Mouse (Mus musculus): ENCODE data around the gene Bex3.

GRCm38 (mm10) chrX:136277577-136277976 lies 7.5 kb downstream of the Bex3 start:
- TF ChIP-seq CTCF (IDR thresholded peaks at IDR 0.05) (no peak), EP300 (IDR thresholded peaks at IDR 0.05; ENCODE audit: insufficient read depth, low read depth, low read length) (no peak), POLR2A (IDR thresholded peaks at IDR 0.05; ENCODE audit: insufficient read depth, low read depth, low read length) (no peak)
